Mouse (Mus musculus) gastrocnemius, postnatal 4 days (tissue): ENCODE measurements around the gene Natd1. TPM values are rescaled to one million over a fixed set of nuclear protein-coding genes. Genes with fewer than 3 reads are reported as not detected.
A peak's percentile ranks its signal among the peaks of the same experiment; 100 is the strongest.

Experiments used
- DNase-seq, 2 experiments: peaks; one replicate each; pipeline ENCODE4 v3.0.0; 2021 to 2022; ENCODE audit warnings: low spot score in 2 of 2, mixed read lengths in 2 of 2
- long read RNA-seq, 2 experiments: library from polyadenylated mRNA; stranded (forward); transcript quantifications; one replicate each; pipeline ENCODE4 v2.0.0; 2021
- total RNA-seq, 2 experiments: library from RNA; stranded (reverse); gene quantifications; 2 replicates each; pipeline ENCODE4 v1.2.3; 2021

The Natd1 gene
- total RNA-seq: 10 to 100 TPM; 19.8 to 25.2 TPM
- long read RNA-seq, experiment 1, full-length matches to known transcripts: 30 of 41 reads
- long read RNA-seq, experiment 1, partial matches to known transcripts: 4 of 41 reads
- long read RNA-seq, experiment 1, other reads (novel, unspliced or antisense): 7 of 41 reads
- long read RNA-seq, experiment 2, full-length matches to known transcripts: 29 of 40 reads
- long read RNA-seq, experiment 2, partial matches to known transcripts: 1 of 40 reads
- long read RNA-seq, experiment 2, other reads (novel, unspliced or antisense): 10 of 40 reads

DNA sequence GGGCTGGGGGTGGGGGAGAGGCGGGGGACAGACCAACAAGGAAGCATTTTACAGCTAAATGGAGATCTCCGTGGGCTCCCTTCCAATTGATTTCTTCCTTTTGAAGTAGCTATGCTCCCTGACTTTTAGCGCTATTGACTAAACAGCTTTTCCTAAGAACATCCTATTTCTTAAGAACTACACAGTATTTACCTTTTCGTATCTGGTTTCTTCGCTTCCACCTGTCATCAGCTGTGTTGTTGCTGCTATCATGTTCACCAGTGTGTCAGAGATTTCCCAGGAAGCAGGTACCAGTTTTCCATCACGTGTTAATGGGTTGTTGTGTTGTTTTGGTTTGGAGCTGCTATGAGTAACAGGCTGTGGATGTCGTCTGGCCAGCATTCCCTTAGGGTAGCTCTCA lies at the start of gene Natd1:
Natd1 (minus strand) TSS at position 260 of the 400 bp plus-strand sequence.
- no peak for DNase-seq

DNA sequence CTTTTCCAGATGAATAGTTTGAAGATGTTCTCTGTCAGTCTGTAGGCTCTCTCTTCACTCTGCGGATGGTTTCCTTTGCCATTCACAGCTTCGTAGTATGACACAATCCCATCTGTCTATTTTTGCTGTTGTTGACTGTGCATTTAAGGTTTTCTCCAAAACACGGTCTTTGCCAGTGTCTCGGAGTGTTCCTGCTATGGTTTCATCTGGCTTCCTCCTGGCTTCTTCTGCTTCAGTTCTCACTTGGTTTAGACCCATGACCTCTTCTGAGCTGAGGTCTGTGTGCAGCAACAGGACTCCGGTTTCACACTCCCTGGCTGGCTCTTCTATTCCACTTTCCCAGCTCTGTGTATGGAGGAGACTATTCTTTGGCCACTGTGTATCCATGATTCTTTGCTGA lies 48.2 kb upstream of the Natd1 start:
- DNase-seq: no peak

DNA sequence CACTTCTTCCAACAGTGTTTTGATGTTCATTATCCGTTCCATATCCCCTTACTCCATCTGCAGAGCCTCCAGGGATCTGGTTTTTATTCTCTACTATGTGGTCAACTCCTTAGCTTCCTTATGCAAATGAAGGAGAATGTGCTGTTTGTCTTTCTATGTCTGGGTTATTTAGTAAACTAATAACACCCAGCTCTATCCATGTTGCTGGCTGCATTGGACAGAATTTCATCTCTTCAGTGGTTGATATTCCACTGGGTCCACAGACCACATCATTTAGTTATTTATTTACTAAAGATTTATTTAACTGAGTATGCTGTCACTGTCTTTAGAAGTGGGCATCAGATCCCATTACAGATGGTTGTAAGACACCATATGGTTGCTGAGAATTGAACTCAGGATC lies 46.6 kb upstream of the Natd1 start:
- DNase-seq: no peak

DNA sequence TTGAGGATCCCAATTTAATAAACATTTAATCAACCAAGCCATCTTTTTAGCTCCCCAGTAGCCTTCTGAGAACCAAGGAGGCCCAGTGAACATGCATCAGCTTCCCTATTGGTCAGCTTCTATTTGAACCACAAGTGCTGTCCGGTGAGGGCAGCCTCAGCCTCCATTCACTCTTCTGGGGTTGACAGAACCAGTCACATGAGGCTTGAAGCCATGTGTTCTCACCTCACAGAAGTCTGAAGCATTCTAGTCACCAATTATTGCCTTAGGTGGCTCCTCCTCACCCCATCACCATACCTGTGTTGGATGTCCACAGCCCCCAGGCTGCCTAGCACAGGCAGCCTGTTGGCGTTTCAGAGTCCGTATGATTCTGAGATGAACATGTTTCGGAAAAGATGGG lies 44.4 kb upstream of the Natd1 start:
- DNase-seq: no peak

DNA sequence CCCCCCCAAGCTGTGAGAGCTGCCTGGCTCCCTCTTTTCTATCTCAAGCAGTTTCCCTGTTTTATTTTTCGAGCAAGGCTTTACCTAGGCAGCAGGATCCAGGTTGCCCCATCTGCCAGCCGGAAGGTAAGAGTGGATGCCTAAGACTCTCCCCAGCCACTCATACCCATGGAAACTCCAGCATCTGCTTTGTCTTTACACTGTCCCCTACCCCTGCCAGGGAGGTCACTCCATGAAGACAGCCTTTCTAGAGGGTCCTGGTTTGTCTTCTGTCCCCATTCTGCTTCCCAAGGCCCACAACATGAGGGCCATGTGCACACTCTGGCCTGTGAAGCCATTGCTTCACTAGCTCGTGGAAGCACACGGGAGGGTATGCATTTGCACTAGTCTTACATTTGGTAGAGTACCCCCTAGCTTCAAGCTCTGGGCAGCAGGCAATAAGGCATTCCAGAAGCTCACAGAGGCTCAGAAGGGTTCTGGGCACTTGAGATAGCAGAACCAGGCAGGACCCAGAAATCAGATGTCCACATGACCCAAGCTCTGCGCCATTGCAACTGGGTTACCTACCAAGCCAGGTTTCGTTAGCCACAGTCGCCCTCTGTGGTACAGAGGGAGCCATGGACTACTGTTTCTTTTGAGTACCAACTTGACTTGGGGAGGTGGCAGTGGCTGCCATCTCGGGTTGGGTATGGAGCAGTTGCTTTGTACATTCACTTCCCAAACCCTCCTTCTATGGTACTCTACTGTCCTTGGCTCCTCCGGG lies 41.3 kb upstream of the Natd1 start:
- DNase-seq: no peak

DNA sequence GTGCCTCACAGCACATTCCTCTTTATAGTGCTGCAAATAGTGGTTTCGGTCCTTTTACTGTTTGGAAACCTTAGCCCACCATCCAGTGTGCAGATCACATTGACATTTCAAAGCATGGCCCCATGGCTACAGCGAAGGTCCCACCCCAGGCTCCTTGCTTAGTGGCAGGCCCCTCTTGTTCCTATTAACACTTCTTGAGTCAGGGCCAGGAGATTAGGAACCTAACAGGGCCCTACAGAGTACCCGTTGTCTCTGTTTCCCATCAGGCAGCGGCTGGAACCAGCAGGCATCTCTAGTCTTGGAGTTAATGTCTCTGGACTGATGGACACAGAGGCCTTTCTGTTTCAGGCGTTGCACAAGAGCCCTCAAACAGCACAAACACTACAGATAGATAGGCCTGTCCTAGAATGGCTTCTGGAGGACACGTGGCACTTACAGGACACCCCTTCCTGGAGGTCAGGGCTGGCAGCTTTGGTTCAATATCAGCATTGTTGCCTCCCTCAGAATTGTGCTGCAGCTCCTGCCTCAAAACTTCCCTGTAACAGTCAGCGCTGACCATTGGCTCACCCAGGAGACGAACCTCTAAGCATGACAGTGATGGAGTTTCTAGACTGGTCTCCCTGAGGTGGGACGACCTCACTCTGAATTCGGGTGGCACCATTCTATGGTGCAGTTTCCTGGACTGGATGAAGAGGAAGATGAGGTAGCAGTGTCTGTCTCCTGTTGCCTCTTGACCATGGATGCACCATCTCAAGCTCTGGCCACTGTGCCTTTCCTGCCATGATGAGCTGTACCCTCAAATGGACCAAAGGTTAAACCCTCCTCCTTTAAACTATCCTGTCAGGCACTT lies 39.9 kb upstream of the Natd1 start:
- no peak for DNase-seq

DNA sequence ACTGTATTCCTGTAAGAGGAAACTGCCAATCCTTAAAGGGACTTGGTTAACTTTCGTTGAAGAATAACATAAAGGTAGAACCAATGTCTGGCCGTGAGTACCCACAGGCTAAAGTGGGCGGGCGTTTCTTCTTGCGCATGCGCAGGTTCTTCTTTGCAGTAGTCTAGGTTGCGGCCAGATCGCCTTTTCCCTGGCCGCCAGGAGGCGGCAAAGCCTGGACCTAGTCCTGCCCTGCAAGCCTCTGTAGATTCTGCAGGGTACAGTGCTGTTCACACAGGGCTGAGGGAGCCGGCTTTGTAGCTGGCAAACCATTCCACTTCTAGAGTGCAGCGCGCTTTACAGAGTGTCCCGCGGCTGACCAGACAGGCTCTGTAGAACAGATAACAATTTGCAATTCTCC lies 39.3 kb upstream of the Natd1 start:
- DNase-seq: peak; percentile 72 to 90

DNA sequence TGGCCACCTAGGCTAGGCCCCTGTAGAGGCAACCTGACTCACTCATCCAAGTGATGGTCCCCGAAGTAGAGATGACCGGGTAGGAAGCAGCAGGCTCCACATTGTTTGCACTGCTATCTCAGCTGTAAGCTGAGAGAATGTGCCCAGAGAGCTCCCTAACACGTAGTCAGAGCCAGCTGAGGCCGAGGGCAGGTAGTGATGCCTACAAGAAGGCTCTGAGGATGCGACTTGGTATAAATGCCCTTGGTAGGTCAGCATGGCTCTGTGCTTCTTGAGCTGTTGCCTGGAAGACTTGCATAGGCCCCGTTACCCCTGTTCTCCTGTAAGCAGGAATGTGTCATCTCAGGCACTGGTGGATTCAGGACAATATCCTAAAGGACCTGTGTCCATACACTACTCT lies 38.4 kb upstream of the Natd1 start:
- no peak for DNase-seq

DNA sequence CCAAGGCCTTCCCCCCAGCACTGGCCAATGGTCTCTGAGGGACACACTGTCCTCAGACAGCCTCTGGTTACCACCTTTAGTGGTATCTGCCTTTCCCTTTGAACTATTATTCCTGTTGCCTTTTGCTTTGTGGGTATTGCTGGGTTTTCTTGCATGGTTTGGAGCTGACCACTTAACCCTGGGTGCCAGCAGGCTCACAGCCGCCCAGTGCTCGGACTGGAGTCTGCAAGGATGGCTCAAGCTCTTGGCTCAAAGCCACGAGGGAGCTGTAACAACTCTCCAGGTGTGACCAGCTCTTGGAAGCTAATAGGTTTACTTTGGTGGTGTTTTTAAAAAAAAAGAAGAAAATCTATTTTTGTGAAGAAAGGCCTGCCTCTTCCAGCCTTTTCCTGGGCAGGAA lies 37.8 kb upstream of the Natd1 start:
- DNase-seq: no peak

DNA sequence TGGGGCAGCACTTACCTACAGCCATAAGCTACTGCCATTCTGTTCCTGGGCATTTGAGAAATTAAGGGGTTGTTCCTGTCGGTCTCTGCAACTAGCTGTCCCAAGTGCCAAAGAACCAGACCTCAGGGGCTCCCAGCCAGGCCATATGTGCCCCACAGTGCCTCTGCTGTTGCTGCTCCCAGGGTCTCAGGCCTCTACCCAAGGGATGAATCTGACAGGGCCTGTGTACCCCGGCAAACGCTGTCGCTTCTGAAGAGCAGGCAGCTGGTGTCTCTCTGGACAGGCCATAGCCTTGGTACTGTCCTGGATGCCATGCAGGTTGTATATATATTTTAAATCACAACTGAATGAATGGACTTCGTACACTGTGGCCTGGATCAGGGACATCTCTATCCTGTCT lies 37.3 kb upstream of the Natd1 start:
- DNase-seq: no peak

DNA sequence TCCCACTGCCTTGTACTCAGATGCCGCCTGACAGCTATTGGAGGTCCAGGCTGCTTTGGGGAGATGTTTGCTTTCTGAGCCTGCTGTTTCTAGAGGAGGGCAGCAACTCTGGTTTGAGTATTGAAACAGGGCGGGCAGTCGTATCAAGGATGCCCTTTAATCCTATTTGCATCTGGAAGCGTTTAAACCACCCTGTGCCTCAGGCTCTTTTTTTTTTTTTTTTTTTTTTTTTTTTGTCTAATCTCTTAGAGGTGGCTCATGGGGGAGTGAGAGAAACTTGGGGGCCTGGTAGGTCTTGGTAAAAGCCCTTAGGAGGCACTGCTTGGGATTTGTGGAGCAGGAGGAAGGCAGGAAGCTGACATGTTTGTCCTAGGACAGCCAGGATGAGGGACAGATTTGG lies 30.5 kb upstream of the Natd1 start:
- no peak for DNase-seq

DNA sequence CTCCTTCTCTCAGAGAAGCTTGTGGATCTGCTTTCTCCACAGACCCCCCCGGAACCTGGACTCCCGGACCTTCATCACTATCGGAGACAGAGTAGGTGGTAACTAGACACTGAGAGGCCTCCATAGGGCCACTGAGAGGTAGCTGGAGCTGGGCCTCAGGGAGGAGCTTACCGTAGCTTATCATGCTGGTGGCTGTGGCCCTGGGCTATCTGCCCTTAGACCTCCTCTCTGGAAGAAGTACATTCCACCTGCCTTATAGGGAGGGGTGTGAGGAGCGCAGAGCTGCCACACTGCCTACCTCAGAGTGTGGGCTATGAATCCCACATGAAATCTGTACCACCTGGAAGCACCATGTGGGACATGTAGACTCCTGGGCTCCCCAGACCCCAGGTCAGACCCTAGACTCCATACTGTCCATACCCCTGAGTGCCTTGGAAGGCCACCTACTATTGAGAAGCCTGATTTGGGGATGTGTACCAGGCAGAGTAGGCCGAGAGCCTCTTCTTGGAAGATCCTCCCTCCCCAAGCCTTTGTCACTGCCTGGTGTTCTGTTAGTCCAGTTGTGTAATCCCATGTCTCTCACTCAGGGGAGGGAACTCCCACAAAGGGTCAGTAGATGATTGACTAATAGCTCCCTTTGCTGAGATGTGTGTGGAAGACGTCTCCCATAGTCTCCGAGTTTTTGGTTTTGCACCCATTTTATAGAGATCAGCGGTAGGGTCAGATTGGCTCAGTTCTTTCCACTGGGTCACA lies 27.9 kb upstream of the Natd1 start:
- DNase-seq: no peak

DNA sequence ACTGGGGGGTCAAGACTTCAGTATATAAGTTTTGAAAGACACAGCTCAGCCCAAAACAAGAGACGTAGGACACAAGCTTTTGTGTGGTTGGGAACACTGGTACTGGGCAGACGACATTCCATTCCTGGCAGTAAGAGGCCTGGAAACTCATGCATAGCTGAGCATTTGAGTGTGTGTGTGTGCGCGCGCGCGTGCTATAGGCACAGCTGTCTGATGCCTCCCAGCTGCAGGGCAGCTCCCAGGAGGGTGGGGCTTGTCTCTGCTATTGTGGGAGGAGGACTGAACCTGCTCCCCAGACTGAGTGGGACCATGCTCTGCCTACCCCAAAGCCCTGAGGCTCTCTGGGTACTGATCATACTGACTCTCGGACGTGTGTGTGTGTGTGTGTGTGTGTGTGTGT lies 26.8 kb upstream of the Natd1 start:
- DNase-seq: no peak

DNA sequence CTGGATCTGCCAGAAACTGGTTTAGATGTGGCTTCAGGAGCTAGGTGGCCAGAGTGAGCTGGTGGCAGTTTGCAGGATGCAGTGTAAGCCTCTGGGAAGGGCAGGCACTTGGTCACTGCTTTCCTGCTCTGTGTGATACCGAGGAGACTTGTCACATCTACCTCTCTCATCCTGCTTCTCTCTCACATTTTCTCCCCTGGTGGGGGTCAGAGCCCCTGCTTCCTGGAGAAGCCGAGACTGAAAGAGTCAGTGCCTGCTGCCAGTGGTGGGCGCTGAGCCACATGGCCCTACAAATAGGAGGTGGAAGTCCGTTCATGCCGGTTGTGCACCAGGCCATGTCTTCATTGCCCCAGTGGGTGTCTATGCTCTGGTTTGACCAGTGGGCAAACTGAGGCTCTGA lies 26.0 kb upstream of the Natd1 start:
- no peak for DNase-seq

DNA sequence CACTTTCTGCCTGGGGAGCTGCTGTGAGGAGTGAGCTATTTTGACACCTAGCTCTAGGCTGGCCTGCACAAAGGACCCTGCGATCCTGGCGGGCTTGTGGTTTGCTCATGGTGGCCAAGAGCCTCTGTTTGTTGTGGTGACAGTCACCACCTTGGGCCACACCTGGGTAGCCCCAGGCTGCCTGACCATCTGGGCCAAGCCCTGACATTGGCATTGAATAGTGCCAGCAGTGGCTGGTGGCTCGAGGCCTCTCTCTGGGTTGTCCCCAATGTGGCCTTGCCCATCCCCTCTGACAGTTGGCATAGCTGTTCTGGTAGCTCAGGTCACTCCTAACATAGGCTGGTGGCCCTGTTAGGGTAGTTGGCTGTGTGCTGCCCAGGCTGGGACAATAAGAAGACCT lies 24.9 kb upstream of the Natd1 start:
- no peak for DNase-seq

DNA sequence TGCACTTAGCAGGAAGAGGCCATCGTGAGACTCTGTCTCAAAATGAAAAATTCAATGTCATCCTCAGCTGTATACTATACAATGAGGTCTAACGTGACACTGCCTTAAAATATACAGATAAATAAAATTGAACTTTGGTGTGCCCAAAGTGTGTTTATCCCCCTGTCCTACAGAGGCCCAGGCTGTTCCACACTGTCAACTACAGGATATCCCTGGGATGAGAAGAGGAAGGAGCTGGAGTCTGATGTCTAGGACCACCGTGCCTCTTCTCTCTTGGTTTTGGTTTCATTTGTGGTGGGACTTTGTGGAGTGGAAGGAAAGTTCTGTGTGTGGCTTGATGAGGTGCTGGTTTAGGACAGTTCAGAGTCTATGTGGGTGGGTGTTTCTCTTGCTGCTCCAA lies 23.1 kb upstream of the Natd1 start:
- DNase-seq: no peak

DNA sequence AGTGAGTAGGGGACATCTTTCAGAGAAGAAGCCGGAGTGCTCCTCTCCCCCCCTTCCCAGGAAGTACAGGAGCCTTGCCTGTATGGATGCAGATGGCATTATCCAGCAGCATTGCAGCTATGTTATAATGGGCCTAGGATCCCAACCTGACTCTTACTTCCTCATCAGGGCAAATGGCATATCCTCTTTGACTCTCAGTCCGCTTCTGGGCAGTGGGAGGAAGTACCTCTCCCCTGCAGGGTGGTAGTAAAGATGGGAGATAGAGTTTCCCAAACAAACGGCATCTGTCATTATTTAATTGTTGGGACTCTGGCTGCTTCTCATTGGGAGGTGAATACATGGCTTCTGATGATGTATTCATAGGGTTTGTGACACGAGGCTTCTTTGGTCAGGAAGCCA lies 21.4 kb upstream of the Natd1 start:
- DNase-seq: no peak

DNA sequence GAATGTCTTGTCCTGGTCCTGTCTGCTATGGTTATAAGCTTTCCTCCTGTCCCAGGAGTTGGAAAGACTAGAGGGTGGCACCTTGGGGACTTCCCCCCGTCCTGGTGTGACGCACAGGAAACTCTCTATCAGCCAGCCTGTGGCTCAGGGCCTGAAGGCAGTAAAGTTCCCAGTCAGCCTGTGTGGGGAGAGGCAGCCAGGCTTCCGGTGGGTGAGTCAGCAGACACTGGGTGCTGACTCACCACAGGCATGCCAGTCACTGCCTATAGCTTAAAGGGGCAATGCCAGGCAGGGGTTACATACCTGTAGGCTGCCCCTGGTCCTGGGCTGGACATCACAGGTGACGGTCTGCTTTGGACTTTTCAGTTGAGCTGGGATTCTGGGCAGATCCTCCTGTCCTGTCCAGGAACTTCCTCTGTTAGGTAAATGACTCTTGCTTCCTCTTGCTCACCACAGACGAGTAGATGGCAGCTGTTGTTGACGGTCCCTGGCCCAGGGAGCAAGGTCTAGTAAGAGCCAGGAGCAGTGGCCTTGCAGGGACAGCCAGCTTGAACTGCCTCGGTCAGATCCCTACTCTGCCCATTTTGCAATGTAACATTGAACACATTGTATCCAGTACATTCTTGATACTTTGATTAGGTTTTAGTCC lies 20.9 kb upstream of the Natd1 start:
- DNase-seq: peak in 1 of 2 experiments; percentile 39

DNA sequence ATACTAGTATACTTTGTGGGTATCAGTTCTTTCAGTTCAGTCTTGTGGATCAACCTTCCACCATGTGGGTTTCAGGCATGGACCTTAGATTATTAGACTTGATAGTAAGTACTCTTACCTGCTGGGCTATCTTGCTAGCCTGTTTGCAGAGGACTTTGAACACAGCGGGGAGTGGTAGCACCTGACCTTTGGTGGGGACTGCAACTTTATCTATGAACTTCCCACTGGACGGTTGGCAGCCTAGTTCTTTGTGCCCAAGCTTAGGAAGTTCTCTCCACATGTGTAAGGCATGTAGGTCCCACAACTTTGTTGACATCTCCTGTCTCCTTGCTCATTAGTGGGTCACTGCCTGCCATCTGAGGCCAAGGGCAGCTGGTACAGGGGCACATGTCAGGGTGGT lies 20.2 kb upstream of the Natd1 start:
- no peak for DNase-seq

DNA sequence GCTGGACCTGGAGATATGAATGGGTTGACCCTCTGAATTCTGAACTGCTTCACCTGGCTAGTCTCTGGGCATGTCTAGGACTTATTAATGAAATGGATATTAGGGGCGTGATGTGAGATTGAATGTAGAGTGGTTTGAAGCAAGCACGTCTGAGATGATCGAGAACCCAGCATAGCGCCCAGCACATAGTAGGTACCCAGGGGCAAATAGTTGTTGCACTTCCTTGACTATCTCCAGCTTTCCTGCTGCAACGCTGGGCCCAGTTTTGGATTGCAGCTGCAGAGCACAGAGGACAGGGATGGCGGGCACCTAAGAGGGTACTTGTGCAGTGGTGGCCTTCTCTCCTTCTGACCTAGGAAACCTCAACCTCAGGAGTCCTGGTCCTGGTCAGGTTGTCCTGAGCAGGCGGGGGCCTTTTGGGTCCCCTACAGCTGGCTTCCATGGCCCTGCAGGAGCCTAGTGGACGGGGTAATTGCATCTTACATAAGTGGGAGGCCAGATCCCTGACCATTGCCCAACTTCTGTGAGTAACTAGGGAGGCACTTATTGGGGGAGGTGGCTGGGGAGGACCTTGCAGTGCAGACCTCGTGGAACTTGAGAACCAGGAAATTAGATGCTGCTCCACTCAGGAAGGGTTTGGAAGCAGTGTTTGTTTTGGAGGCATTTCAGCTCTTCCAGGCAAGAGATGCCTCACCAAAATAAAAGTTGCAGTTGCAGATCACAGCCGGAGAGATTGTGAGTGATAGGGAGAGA lies 18.8 kb upstream of the Natd1 start:
- DNase-seq: no peak
